Mouse (Mus musculus) lung, postnatal 0 days (tissue): ENCODE data around the gene Gm26566.
"Not testable (repeated sequence)": the region's sequence is repeated elsewhere in the genome, so short reads cannot be mapped to it uniquely, and the experiment has no call there.

Source experiments
- CTCF ChIP-seq: IDR thresholded peaks from 2 replicates; pipeline ENCODE4 v1.5.1; 2016; ENCODE audit warnings: antibody characterized with exemption, mild to moderate bottlenecking
- EP300 ChIP-seq: IDR thresholded peaks from 2 replicates; pipeline ENCODE4 v1.6.1; 2016; ENCODE audit warnings: antibody characterized with exemption, mild to moderate bottlenecking, control low read depth

GRCm38 (mm10) chr4:88758751-88759150 is 37.1 kb downstream of the Gm26566 start:
- not testable (repeated sequence) for TF ChIP-seq CTCF, EP300
